In genomic region chr9:75517751-75518150, GRCm38 (mm10) we compare ENCODE assay signal across 11 mouse cellular contexts.
"Had no signal": no experiment of that assay in that cellular context is flagged by ENCODE, and none has a peak within 500 bp of the region (broad histone marks: within the 10 kb centered on the region; RNA-seq: fewer than 3 reads in every experiment).

No protein-coding gene starts in this region.

- ATAC-seq: midbrain, embryonic 15.5 days had no signal

- DNase-seq: kidney, adult 9 months; kidney, postnatal 25 days; layer of hippocampus, postnatal 36 days; liver, embryonic 13.5 days; lung, adult 2 months; lung, postnatal 14 days; right cerebral cortex, adult 18-20 months; right cerebral cortex, postnatal 14 days; right cerebral cortex, postnatal 4 days; thymus, postnatal 36 days had no signal
